Mouse (Mus musculus): ENCODE data around the gene Sgcd.

DNA sequence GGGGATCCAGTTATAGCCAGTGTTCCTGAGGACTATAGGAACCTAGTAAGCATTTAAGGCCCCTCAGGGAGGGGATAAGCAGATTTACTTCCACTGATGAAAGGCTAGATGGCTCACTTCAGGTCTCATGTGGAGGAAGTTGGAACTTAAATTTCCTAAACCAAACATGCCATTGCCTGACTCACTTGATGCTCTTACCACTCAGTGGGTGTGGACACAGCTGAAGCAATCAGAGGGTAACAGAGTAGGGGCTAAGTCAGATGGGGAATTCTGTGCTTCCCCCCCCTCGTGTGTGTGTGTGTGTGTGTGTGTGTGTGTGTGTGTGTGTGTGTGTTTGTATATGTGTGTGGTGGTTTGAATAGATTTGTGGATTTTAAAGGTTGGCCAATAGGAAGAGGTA lies 830.7 kb downstream of the Sgcd start:
- TF ChIP-seq CTCF (IDR thresholded peaks at IDR 0.05; ENCODE audit: borderline replicate concordance, extremely low read depth, insufficient read depth, insufficient read length) (no peak), POLR2A (IDR thresholded peaks at IDR 0.05; ENCODE audit: borderline replicate concordance, extremely low read depth, insufficient read depth, insufficient read length, poor library complexity, severe bottlenecking) (no peak)
